Mouse (Mus musculus): ENCODE data around the gene Ptpn3. TPM values are rescaled to one million over a fixed set of nuclear protein-coding genes. Genes with fewer than 3 reads are reported as not detected.

Gene Ptpn3
- total RNA-seq (2012; rRNA removed), result 13.6 and 24.5 TPM in 2 replicates

GRCm38 (mm10) chr4:57301410-57302313 is at the start of gene Ptpn3:
Gene Ptpn3, minus strand, starts transcription at chr4:57301837.
- Histone ChIP-seq H3K9me3 (ENCODE audit: control insufficient read depth, insufficient read depth, low read depth, low read length) (no peaks in the 10 kb centered on the region), H3K36me3 (ENCODE audit: control insufficient read depth, insufficient read depth, low read length, poor library complexity, severe bottlenecking) (peaks cover 3% of the 10 kb centered on the region; the same call in 1 of the 2 replicates), H3K27ac (ENCODE audit: insufficient read depth, low read depth, low read length, poor library complexity, severe bottlenecking) (peak within 1 kb of the TSS; percentile 2; the same call in 1 of the 2 replicates), H3K9ac (ENCODE audit: insufficient read depth, low read depth, low read length, poor library complexity, severe bottlenecking) (peak within 1 kb of the TSS; percentile 88), H3K4me1 (ENCODE audit: control insufficient read depth in 2 of 2, insufficient read depth in 2 of 2, low read length in 2 of 2, poor library complexity in 1 of 2) (peaks cover 3 to 15% of the 10 kb centered on the region in 2 experiments; a peak in 3 of 4 replicates), H3K4me3 (ENCODE audit: insufficient read depth in 1 of 2, low read depth in 1 of 2, low read length in 2 of 2, poor library complexity in 1 of 2, severe bottlenecking in 1 of 2) (peak within 1 kb of the TSS; percentile 77 to 94)
- DNase-seq (ENCODE audit: low read depth, low spot score), result peak; percentile 86
- in situ Hi-C loops (cut with MboI; ENCODE audit: low sequenced_read_pairs in 2 of 2, unreplicated experiment in 2 of 2), result no loop called here
- TF ChIP-seq CHD2 (IDR thresholded peaks at IDR 0.05; ENCODE audit: low read depth, low read length) (no peak), HCFC1 (IDR thresholded peaks at IDR 0.05; ENCODE audit: borderline replicate concordance, insufficient read depth, low read length) (peak; percentile 67; the same call in 1 of the 2 replicates), ZC3H11A (IDR thresholded peaks at IDR 0.05; ENCODE audit: borderline replicate concordance, low read depth, low read length) (no peak), MAFK (IDR thresholded peaks at IDR 0.05; ENCODE audit: insufficient read depth, low read depth, low read length) (peak; percentile 81), ZNF384 (IDR thresholded peaks at IDR 0.05; ENCODE audit: low read depth, low read length) (peak; percentile 46; the same call in 1 of the 2 replicates)

DNA sequence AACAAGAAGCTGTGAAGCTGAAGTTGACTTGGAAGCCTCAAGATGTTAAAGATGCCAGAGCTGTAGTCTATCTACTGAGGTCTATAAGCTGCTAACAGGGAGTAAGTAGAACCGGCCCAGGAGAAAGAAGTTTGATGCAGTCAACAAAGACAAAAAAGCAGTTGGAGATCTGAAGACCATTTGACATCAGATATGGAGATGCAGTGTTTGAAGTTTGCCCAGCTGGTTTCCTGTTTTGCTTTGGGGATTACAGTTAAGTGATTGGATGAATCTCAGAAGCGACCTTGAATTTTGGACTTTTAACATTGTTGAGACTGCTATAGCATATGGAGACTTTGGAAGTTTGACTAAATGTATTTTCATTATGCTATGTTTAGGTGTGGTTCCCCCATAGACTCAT is 48.9 kb upstream of the Ptpn3 start:
- Histone ChIP-seq H3K4me1 (ENCODE audit: control insufficient read depth in 2 of 2, insufficient read depth in 2 of 2, low read length in 2 of 2, poor library complexity in 1 of 2) (no peaks in the 10 kb centered on the region), H3K4me3 (ENCODE audit: insufficient read depth in 1 of 2, low read depth in 1 of 2, low read length in 2 of 2, poor library complexity in 1 of 2, severe bottlenecking in 1 of 2) (no peak overlapping the region), H3K9me3 (ENCODE audit: control insufficient read depth, insufficient read depth, low read depth, low read length) (no peaks in the 10 kb centered on the region), H3K27ac (ENCODE audit: insufficient read depth, low read depth, low read length, poor library complexity, severe bottlenecking) (no peak overlapping the region), H3K36me3 (ENCODE audit: control insufficient read depth, insufficient read depth, low read length, poor library complexity, severe bottlenecking) (no peaks in the 10 kb centered on the region), H3K9ac (ENCODE audit: insufficient read depth, low read depth, low read length, poor library complexity, severe bottlenecking) (no peak overlapping the region)
- DNase-seq (ENCODE audit: low read depth, low spot score), result no peak
- TF ChIP-seq ZC3H11A (IDR thresholded peaks at IDR 0.05; ENCODE audit: borderline replicate concordance, low read depth, low read length) (no peak), HCFC1 (IDR thresholded peaks at IDR 0.05; ENCODE audit: borderline replicate concordance, insufficient read depth, low read length) (no peak), ZNF384 (IDR thresholded peaks at IDR 0.05; ENCODE audit: low read depth, low read length) (no peak), CHD2 (IDR thresholded peaks at IDR 0.05; ENCODE audit: low read depth, low read length) (no peak), MAFK (IDR thresholded peaks at IDR 0.05; ENCODE audit: insufficient read depth, low read depth, low read length) (no peak)
- in situ Hi-C loops (cut with MboI; ENCODE audit: low sequenced_read_pairs in 2 of 2, unreplicated experiment in 2 of 2), result no loop called here

DNA sequence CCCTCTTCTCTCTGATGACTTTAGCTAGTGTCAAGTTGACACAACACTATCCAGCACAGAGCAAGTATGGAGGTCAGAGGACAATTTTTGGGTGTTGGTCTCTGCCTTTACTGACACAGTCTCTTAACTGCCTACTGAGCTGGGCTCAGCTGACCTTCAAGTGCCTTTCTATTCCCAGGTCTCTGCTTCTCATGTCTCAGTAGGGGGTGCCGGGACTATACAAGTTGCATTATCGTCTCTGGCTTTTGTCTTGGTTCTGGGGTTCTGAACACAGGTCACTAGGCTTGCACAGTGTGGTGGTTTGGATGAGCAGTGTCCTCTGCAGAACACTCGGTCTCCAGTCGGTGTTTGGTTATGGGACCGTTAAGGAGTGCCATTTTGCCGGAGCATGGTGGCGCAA is 42.4 kb upstream of the Ptpn3 start:
- TF ChIP-seq CHD2 (IDR thresholded peaks at IDR 0.05; ENCODE audit: low read depth, low read length), result no peak
- TF ChIP-seq MAFK (IDR thresholded peaks at IDR 0.05; ENCODE audit: insufficient read depth, low read depth, low read length), result no peak
- TF ChIP-seq ZC3H11A (IDR thresholded peaks at IDR 0.05; ENCODE audit: borderline replicate concordance, low read depth, low read length), result no peak
- no peak for TF ChIP-seq HCFC1 (IDR thresholded peaks at IDR 0.05; ENCODE audit: borderline replicate concordance, insufficient read depth, low read length)
- TF ChIP-seq ZNF384 (IDR thresholded peaks at IDR 0.05; ENCODE audit: low read depth, low read length), result no peak
- Histone ChIP-seq H3K4me1 (ENCODE audit: control insufficient read depth in 2 of 2, insufficient read depth in 2 of 2, low read length in 2 of 2, poor library complexity in 1 of 2) (no peaks in the 10 kb centered on the region), H3K4me3 (ENCODE audit: insufficient read depth in 1 of 2, low read depth in 1 of 2, low read length in 2 of 2, poor library complexity in 1 of 2, severe bottlenecking in 1 of 2) (no peak overlapping the region), H3K36me3 (ENCODE audit: control insufficient read depth, insufficient read depth, low read length, poor library complexity, severe bottlenecking) (no peaks in the 10 kb centered on the region), H3K27ac (ENCODE audit: insufficient read depth, low read depth, low read length, poor library complexity, severe bottlenecking) (no peak overlapping the region), H3K9me3 (ENCODE audit: control insufficient read depth, insufficient read depth, low read depth, low read length) (no peaks in the 10 kb centered on the region), H3K9ac (ENCODE audit: insufficient read depth, low read depth, low read length, poor library complexity, severe bottlenecking) (no peak overlapping the region)
- in situ Hi-C loops (cut with MboI; ENCODE audit: low sequenced_read_pairs in 2 of 2, unreplicated experiment in 2 of 2), result no loop called here
- DNase-seq (ENCODE audit: low read depth, low spot score), result no peak

DNA sequence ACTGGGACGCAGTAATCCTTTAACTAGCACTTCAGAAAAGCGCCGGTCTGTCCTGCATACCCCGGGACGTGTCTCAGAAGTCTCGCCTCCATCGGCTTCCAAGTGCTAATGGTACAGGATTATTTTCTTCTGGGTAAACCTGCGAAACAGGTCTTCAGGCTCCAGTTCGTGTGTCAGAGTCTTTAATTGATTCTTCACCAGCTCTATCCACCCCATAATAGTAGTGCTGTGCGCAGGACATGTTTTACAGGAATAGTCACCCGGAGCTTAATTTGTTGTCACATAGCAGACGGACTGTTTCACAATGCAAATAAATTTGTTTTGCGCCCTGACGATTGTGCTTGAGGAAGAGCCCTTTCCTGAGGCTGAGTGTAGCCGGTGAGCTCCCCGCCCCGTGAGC is 37.3 kb upstream of the Ptpn3 start:
- Histone ChIP-seq H3K27ac (ENCODE audit: insufficient read depth, low read depth, low read length, poor library complexity, severe bottlenecking) (no peak overlapping the region), H3K9me3 (ENCODE audit: control insufficient read depth, insufficient read depth, low read depth, low read length) (no peaks in the 10 kb centered on the region), H3K4me1 (ENCODE audit: control insufficient read depth in 2 of 2, insufficient read depth in 2 of 2, low read length in 2 of 2, poor library complexity in 1 of 2) (no peaks in the 10 kb centered on the region), H3K9ac (ENCODE audit: insufficient read depth, low read depth, low read length, poor library complexity, severe bottlenecking) (no peak overlapping the region), H3K36me3 (ENCODE audit: control insufficient read depth, insufficient read depth, low read length, poor library complexity, severe bottlenecking) (no peaks in the 10 kb centered on the region), H3K4me3 (ENCODE audit: insufficient read depth in 1 of 2, low read depth in 1 of 2, low read length in 2 of 2, poor library complexity in 1 of 2, severe bottlenecking in 1 of 2) (no peak overlapping the region)
- TF ChIP-seq ZC3H11A (IDR thresholded peaks at IDR 0.05; ENCODE audit: borderline replicate concordance, low read depth, low read length) (no peak), HCFC1 (IDR thresholded peaks at IDR 0.05; ENCODE audit: borderline replicate concordance, insufficient read depth, low read length) (no peak), MAFK (IDR thresholded peaks at IDR 0.05; ENCODE audit: insufficient read depth, low read depth, low read length) (no peak), CHD2 (IDR thresholded peaks at IDR 0.05; ENCODE audit: low read depth, low read length) (no peak), ZNF384 (IDR thresholded peaks at IDR 0.05; ENCODE audit: low read depth, low read length) (no peak)
- DNase-seq (ENCODE audit: low read depth, low spot score), result no peak
- in situ Hi-C loops (cut with MboI; ENCODE audit: low sequenced_read_pairs in 2 of 2, unreplicated experiment in 2 of 2), result no loop called here
